Mouse (Mus musculus) left cerebral cortex, adult 9 months (tissue): ENCODE results near the gene Krt10.
A peak's percentile ranks its signal among the peaks of the same experiment; 100 is the strongest.

Source experiments
- DNase-seq, 2 experiments: peaks; one replicate each; pipeline ENCODE4 v3.0.0; 2022; ENCODE audit warnings: low spot score in 2 of 2

Gene Krt10

GRCm38 (mm10) chr11:99389264-99389663 lies at the start of gene Krt10:
Gene Krt10, minus strand, starts transcription at chr11:99389364.
- no peak for DNase-seq

GRCm38 (mm10) chr11:99437972-99438371 lies 48.8 kb upstream of the Krt10 start, which contains the start of gene Krt20:
Gene Krt20, minus strand, starts transcription at chr11:99438150.
- DNase-seq: no peak

GRCm38 (mm10) chr11:99436625-99437024 lies 47.5 kb upstream of the Krt10 start:
- DNase-seq: no peak

GRCm38 (mm10) chr11:99430670-99431069 lies 41.5 kb upstream of the Krt10 start:
- DNase-seq: peak in 1 of 2 experiments; percentile 20

- DNase-seq: no peak
Measured at GRCm38 (mm10) chr11:99422159-99422558, 33.0 kb upstream of the Krt10 start, which contains the start of gene Krt12. Gene Krt12, minus strand, starts transcription at chr11:99422259.

- DNase-seq: peak in 1 of 2 experiments; percentile 10
Measured at GRCm38 (mm10) chr11:99420586-99420985, 31.4 kb upstream of the Krt10 start.

GRCm38 (mm10) chr11:99417819-99418218 lies 28.7 kb upstream of the Krt10 start:
- DNase-seq: peak in 1 of 2 experiments; percentile 10

GRCm38 (mm10) chr11:99416902-99417301 lies 27.7 kb upstream of the Krt10 start:
- peak; percentile 76 to 81 for DNase-seq

GRCm38 (mm10) chr11:99414463-99415147 lies 25.4 kb upstream of the Krt10 start:
- no peak for DNase-seq

GRCm38 (mm10) chr11:99413247-99413646 lies 24.1 kb upstream of the Krt10 start:
- DNase-seq: peak in 1 of 2 experiments; percentile 22

GRCm38 (mm10) chr11:99406186-99406585 lies 17.0 kb upstream of the Krt10 start:
- DNase-seq: no peak

- no peak for DNase-seq
Measured at GRCm38 (mm10) chr11:99399956-99400549, 10.9 kb upstream of the Krt10 start.

GRCm38 (mm10) chr11:99398832-99399231 lies 9.7 kb upstream of the Krt10 start:
- no peak for DNase-seq

GRCm38 (mm10) chr11:99398084-99398483 lies 8.9 kb upstream of the Krt10 start:
- no peak for DNase-seq

GRCm38 (mm10) chr11:99396661-99397060 lies 7.5 kb upstream of the Krt10 start:
- no peak for DNase-seq

GRCm38 (mm10) chr11:99396034-99396433 lies 6.9 kb upstream of the Krt10 start:
- no peak for DNase-seq

GRCm38 (mm10) chr11:99392492-99392891 lies 3.3 kb upstream of the Krt10 start:
- no peak for DNase-seq

GRCm38 (mm10) chr11:99391375-99391774 lies 2.2 kb upstream of the Krt10 start:
- no peak for DNase-seq

GRCm38 (mm10) chr11:99390866-99391265 lies 1.7 kb upstream of the Krt10 start:
- no peak for DNase-seq

- no peak for DNase-seq
Measured at GRCm38 (mm10) chr11:99388661-99389060, 503 bp downstream of the Krt10 start.

GRCm38 (mm10) chr11:99385813-99386721 lies 3.1 kb downstream of the Krt10 start:
- DNase-seq: peak; percentile 81 to 89

- peak in 1 of 2 experiments; percentile 79 for DNase-seq
Measured at GRCm38 (mm10) chr11:99379568-99379967, 9.6 kb downstream of the Krt10 start.
